8 mouse cellular contexts compared by ENCODE assay signal in the genomic region with DNA sequence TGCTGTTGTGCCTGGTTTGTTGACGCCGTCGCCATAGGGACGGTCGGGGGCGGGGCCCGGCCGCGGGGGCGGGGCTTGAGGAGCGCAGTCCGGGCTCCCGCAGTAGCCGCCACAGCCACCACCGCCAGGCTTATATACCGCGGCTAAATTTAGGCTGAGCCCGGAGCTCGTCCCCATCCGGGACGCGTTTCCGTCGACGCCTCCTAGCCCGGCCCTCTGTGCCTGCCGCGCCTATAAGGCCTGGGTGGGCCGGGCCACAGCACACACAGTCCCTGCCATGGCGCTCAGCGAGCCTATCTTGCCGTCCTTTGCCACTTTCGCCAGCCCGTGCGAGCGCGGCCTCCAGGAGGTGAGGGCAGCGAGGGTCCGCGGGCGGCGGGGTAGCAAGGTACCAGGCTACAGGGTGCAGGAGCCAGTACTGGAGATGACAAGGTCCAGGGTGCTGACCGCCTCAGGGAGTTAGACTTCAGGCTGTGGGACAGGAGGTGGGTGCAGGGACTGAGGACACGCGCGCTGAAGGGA. TPM values are rescaled to one million over a fixed set of nuclear protein-coding genes. Genes with fewer than 3 reads are reported as not detected.
DNase-seq lines count a peak whose midpoint lies in the region; ATAC-seq and TF ChIP-seq lines count a peak whose summit lies in the region.

Klf2 (plus strand) TSS at position 233 of the 522 bp plus-strand sequence.

- DNase-seq in ES-CJ7 (ENCODE audit: low read depth, low spot score): peak; percentile 99
- DNase-seq in cerebellum, adult 11-12 months: peak; percentile 39
- peak; percentile 99 for DNase-seq in heart, postnatal 14 days
- DNase-seq in large intestine, adult 2 months (ENCODE audit: low read depth, low spot score): peak; percentile 79
- peak; percentile 97 for DNase-seq in stomach, postnatal 0 days (ENCODE audit: low spot score)

- peak within 1 kb of the TSS; percentile 29 for H3K9ac ChIP-seq in forebrain, embryonic 15.5 days (replicated peaks)
- peak within 1 kb of the TSS; percentile 56 for H3K9ac ChIP-seq in liver, embryonic 16.5 days (ENCODE audit: low read depth, low read length)
- H3K9ac ChIP-seq in neural tube, embryonic 12.5 days: peak within 1 kb of the TSS; percentile 47
- peak within 1 kb of the TSS; percentile 80 for H3K9ac ChIP-seq in stomach, postnatal 0 days (ENCODE audit: low read length)

- H3K27ac ChIP-seq in forebrain, embryonic 15.5 days (replicated peaks): no peak within 1 kb of the TSS
- peak within 1 kb of the TSS; percentile 37; the same call in 1 of the 2 replicates for H3K27ac ChIP-seq in liver, embryonic 16.5 days (ENCODE audit: low read length)
- H3K27ac ChIP-seq in neural tube, embryonic 12.5 days: no peak within 1 kb of the TSS
- peak within 1 kb of the TSS; percentile 81 for H3K27ac ChIP-seq in stomach, postnatal 0 days (replicated peaks)

- ATAC-seq in forebrain, embryonic 15.5 days (replicated peaks): peak; percentile 95
- ATAC-seq in liver, embryonic 16.5 days (ENCODE audit: low read depth): peak; percentile 94
- peak; percentile 92 for ATAC-seq in neural tube, embryonic 12.5 days (ENCODE audit: low FRiP score, low read depth)
- ATAC-seq in stomach, postnatal 0 days (ENCODE audit: low FRiP score, low TSS enrichment): peak; percentile 98

- intact Hi-C loops in heart, postnatal 14 days (cut with DNase I): loop anchor here (1.0 kb wide), 2 partner anchors 24 to 51 kb away; no protein-coding TSS in a partner anchor

- WGBS in forebrain, embryonic 15.5 days: 0% methylated on average over 46 of the region's 46 CpGs
- WGBS in large intestine, adult 2 months: under 1% methylated on average over 46 of the region's 46 CpGs
- 0% methylated on average over 45 of the region's 46 CpGs for WGBS in liver, embryonic 16.5 days (ENCODE audit: insufficient replicate concordance)
- under 1% methylated on average over 46 of the region's 46 CpGs for WGBS in neural tube, embryonic 12.5 days
- under 1% methylated on average over 42 of the region's 46 CpGs for WGBS in stomach, postnatal 0 days

- TF ChIP-seq CTCF in stomach, postnatal 0 days (IDR thresholded peaks at IDR 0.05; ENCODE audit: low read depth): peak; percentile 20; the same call in 1 of the 2 replicates

- H3K4me1 ChIP-seq in forebrain, embryonic 15.5 days: peaks cover 19% of the 10 kb centered on the region
- H3K4me1 ChIP-seq in liver, embryonic 16.5 days (ENCODE audit: control insufficient read depth, low read depth, low read length): peaks cover 13% of the 10 kb centered on the region
- peaks cover 17% of the 10 kb centered on the region for H3K4me1 ChIP-seq in neural tube, embryonic 12.5 days
- H3K4me1 ChIP-seq in stomach, postnatal 0 days (replicated peaks; ENCODE audit: control insufficient read depth, insufficient read depth): no peaks in the 10 kb centered on the region; the same call in 1 of the 2 replicates

- H3K9me3 ChIP-seq in forebrain, embryonic 15.5 days: no peaks in the 10 kb centered on the region
- no peaks in the 10 kb centered on the region for H3K9me3 ChIP-seq in liver, embryonic 16.5 days (replicated peaks; ENCODE audit: control insufficient read depth, low read length)
- H3K9me3 ChIP-seq in neural tube, embryonic 12.5 days: no peaks in the 10 kb centered on the region
- no peaks in the 10 kb centered on the region for H3K9me3 ChIP-seq in stomach, postnatal 0 days (ENCODE audit: control insufficient read depth, low read length)

- peak within 1 kb of the TSS; percentile 59 for H3K4me3 ChIP-seq in forebrain, embryonic 15.5 days
- H3K4me3 ChIP-seq in liver, embryonic 16.5 days (ENCODE audit: low read depth, low read length): peak within 1 kb of the TSS; percentile 63
- peak within 1 kb of the TSS; percentile 43 for H3K4me3 ChIP-seq in neural tube, embryonic 12.5 days
- peak within 1 kb of the TSS; percentile 63 for H3K4me3 ChIP-seq in stomach, postnatal 0 days (ENCODE audit: low read depth, low read length)

- H3K36me3 ChIP-seq in forebrain, embryonic 15.5 days: no peaks in the 10 kb centered on the region
- no peaks in the 10 kb centered on the region for H3K36me3 ChIP-seq in liver, embryonic 16.5 days (ENCODE audit: control insufficient read depth, insufficient read depth)
- H3K36me3 ChIP-seq in neural tube, embryonic 12.5 days: no peaks in the 10 kb centered on the region
- H3K36me3 ChIP-seq in stomach, postnatal 0 days (ENCODE audit: control insufficient read depth, insufficient read depth, low read length): peaks cover 3% of the 10 kb centered on the region; the same call in 1 of the 2 replicates

- H3K4me2 ChIP-seq in forebrain, embryonic 15.5 days (replicated peaks): peak within 1 kb of the TSS; percentile 90
- peak within 1 kb of the TSS; percentile 79 for H3K4me2 ChIP-seq in liver, embryonic 16.5 days (ENCODE audit: low read depth, low read length)
- peak within 1 kb of the TSS; percentile 82 for H3K4me2 ChIP-seq in neural tube, embryonic 12.5 days (replicated peaks)
- peak within 1 kb of the TSS; percentile 98 for H3K4me2 ChIP-seq in stomach, postnatal 0 days (replicated peaks; ENCODE audit: low read depth)

- TF ChIP-seq EP300 in stomach, postnatal 0 days (optimal IDR thresholded peaks at IDR 0.05): no peak

- peaks cover 46% of the 10 kb centered on the region for H3K27me3 ChIP-seq in forebrain, embryonic 15.5 days
- H3K27me3 ChIP-seq in liver, embryonic 16.5 days (ENCODE audit: control insufficient read depth, insufficient read depth, low read depth, low read length): peaks cover 35% of the 10 kb centered on the region
- peaks cover 49% of the 10 kb centered on the region for H3K27me3 ChIP-seq in neural tube, embryonic 12.5 days (replicated peaks)
- no peaks in the 10 kb centered on the region for H3K27me3 ChIP-seq in stomach, postnatal 0 days (ENCODE audit: control insufficient read depth, insufficient read depth, low read length)

RNA-seq across cellular contexts. Expression of gene Klf2, which starts in this region (rescaled TPM):
- polyA plus RNA-seq in forebrain, embryonic 15.5 days (2015; fragmentation: Nextera tagmentation; extraction: Ambion mirVana): 4.0 and 4.1 TPM in 2 replicates
- 100 to 1,000 TPM; 113 to 115 TPM for total RNA-seq in heart, postnatal 14 days (2021)
- 9.5 and 11.3 TPM in 2 replicates for polyA plus RNA-seq in large intestine, adult 2 months (2012; rRNA removed)
- 1.8 and 2.0 TPM in 2 replicates for polyA plus RNA-seq in liver, embryonic 16.5 days (2015; fragmentation: Nextera tagmentation; extraction: Ambion mirVana)
- 10.3 and 10.9 TPM in 2 replicates for polyA plus RNA-seq in neural tube, embryonic 12.5 days (2016; fragmentation: Nextera tagmentation; extraction: Ambion mirVana)
- polyA plus RNA-seq in stomach, postnatal 0 days (2015; fragmentation: Nextera tagmentation; extraction: Ambion mirVana): 9.5 and 11.1 TPM in 2 replicates

Comparison
In these comparisons a context has a peak if more than half of its experiments do, and no peak if none do; other contexts are left out.
1. DNase-seq: peak in every context shown above with its lines; median percentile 99 in ES-CJ7; 99 in heart, postnatal 14 days; 97 in stomach, postnatal 0 days; 79 in large intestine, adult 2 months; 39 in cerebellum, adult 11-12 months.
2. H3K27ac ChIP-seq: peak in liver, embryonic 16.5 days (single experiment) and stomach, postnatal 0 days (single experiment); none in forebrain, embryonic 15.5 days (single experiment) and neural tube, embryonic 12.5 days (single experiment).
3. H3K9ac ChIP-seq: peak in every context shown above with its lines; median percentile 80 in stomach, postnatal 0 days; 56 in liver, embryonic 16.5 days; 47 in neural tube, embryonic 12.5 days; 29 in forebrain, embryonic 15.5 days.
4. Peak in every context shown above with its lines, with median percentiles within 50 percentile points of each other: ATAC-seq, H3K4me2 ChIP-seq and H3K4me3 ChIP-seq.